Mouse (Mus musculus): ENCODE measurements around the gene Arnt2.

Arnt2 gene

GRCm38 (mm10) chr7:84396581-84396980 is 13.4 kb downstream of the Arnt2 start:
- no peak for DNase-seq

GRCm38 (mm10) chr7:84387826-84388225 is 22.1 kb downstream of the Arnt2 start:
- no peak for DNase-seq

- no peak for DNase-seq
These were observed 23.5 kb downstream of the Arnt2 start for GRCm38 (mm10) chr7:84386472-84386871.

- no peak for DNase-seq
These were observed 25.2 kb downstream of the Arnt2 start for GRCm38 (mm10) chr7:84384778-84385177.

- DNase-seq, result no peak
These were observed 25.9 kb downstream of the Arnt2 start for GRCm38 (mm10) chr7:84384086-84384485.

GRCm38 (mm10) chr7:84382346-84382745 is 27.6 kb downstream of the Arnt2 start:
- no peak for DNase-seq

GRCm38 (mm10) chr7:84380810-84381209 is 29.2 kb downstream of the Arnt2 start:
- DNase-seq, result no peak

GRCm38 (mm10) chr7:84377330-84377729 is 32.6 kb downstream of the Arnt2 start:
- no peak for DNase-seq

GRCm38 (mm10) chr7:84373691-84374090 is 36.3 kb downstream of the Arnt2 start:
- DNase-seq, result peak in 1 of 2 experiments; percentile 33

- DNase-seq, result no peak
These were observed 37.1 kb downstream of the Arnt2 start for GRCm38 (mm10) chr7:84372871-84373270.

GRCm38 (mm10) chr7:84372280-84372679 is 37.7 kb downstream of the Arnt2 start:
- DNase-seq, result no peak

- DNase-seq, result no peak
These were observed 38.9 kb downstream of the Arnt2 start for GRCm38 (mm10) chr7:84370911-84371592.

- DNase-seq, result no peak
These were observed 43.7 kb downstream of the Arnt2 start for GRCm38 (mm10) chr7:84366251-84366650.

GRCm38 (mm10) chr7:84362711-84363110 is 47.3 kb downstream of the Arnt2 start:
- DNase-seq, result no peak

GRCm38 (mm10) chr7:84361086-84361684 is 48.8 kb downstream of the Arnt2 start:
- peak in 1 of 2 experiments; percentile 25 for DNase-seq

- DNase-seq, result peak; percentile 38 to 43
These were observed 51.5 kb downstream of the Arnt2 start for GRCm38 (mm10) chr7:84358426-84358825.

GRCm38 (mm10) chr7:84355619-84356570 is 54.1 kb downstream of the Arnt2 start:
- peak; percentile 74 to 81 for DNase-seq

- no peak for DNase-seq
These were observed 55.1 kb downstream of the Arnt2 start for GRCm38 (mm10) chr7:84354890-84355289.

GRCm38 (mm10) chr7:84350529-84350928 is 59.4 kb downstream of the Arnt2 start:
- no peak for DNase-seq

- DNase-seq, result no peak
These were observed 60.0 kb downstream of the Arnt2 start for GRCm38 (mm10) chr7:84349976-84350375.

GRCm38 (mm10) chr7:84348145-84348911 is 61.6 kb downstream of the Arnt2 start:
- no peak for DNase-seq

GRCm38 (mm10) chr7:84343160-84343559 is 66.8 kb downstream of the Arnt2 start:
- peak in 1 of 2 experiments; percentile 13 for DNase-seq

- peak; percentile 63 to 66 for DNase-seq
These were observed 69.0 kb downstream of the Arnt2 start for GRCm38 (mm10) chr7:84341001-84341400.
